Mouse (Mus musculus) gastrocnemius, adult 2 months (tissue): ENCODE results near the gene Cdc45. TPM values are rescaled to one million over a fixed set of nuclear protein-coding genes. Genes with fewer than 3 reads are reported as not detected.

Experiments
- DNase-seq: peaks from one replicate; pipeline ENCODE4 v3.0.0; 2022
- H3K27ac ChIP-seq: fragments of 200-600 bp; 2 replicates; pipeline ENCODE4 v1.8.1; 2022; ENCODE audit warnings: mild to moderate bottlenecking
- H3K4me3 ChIP-seq: fragments of 200-600 bp; 2 replicates; pipeline ENCODE4 v1.8.1; 2022; ENCODE audit warnings: mild to moderate bottlenecking, moderate library complexity
- CTCF ChIP-seq: fragments of 200-600 bp; IDR thresholded peaks from 2 replicates; pipeline ENCODE4 v1.8.1; 2022; ENCODE audit warnings: antibody characterized with exemption, mild to moderate bottlenecking, moderate library complexity
- intact Hi-C: fragments of 180-260 bp; cut with DNase I; formaldehyde crosslinking; loops from one replicate; pipeline ENCODE4 v1.15.1; 2025
- total RNA-seq, 2 experiments: library from RNA; stranded (reverse); gene quantifications; 2 replicates each; pipeline ENCODE4 v1.2.3; 2021

The Cdc45 gene
- total RNA-seq, 2 experiments from 2014 or later = 2.6 TPM

GRCm38 (mm10) chr16:18746268-18747122 is 65.3 kb downstream of the Cdc45 start:
- H3K4me3 ChIP-seq = no peak overlapping the region
- intact Hi-C loops = no loop called here

GRCm38 (mm10) chr16:18738303-18738702 is 73.5 kb downstream of the Cdc45 start:
- no peak for DNase-seq
- Histone ChIP-seq H3K4me3 (no peak overlapping the region), H3K27ac (peak overlapping the region; percentile 28; the same call in 1 of the 2 replicates)
- intact Hi-C loops = no loop called here
- no peak for TF ChIP-seq CTCF

More at GRCm38 (mm10) chr16:18746268-18747122, 65.3 kb downstream of the Cdc45 start:
- H3K27ac ChIP-seq = peak overlapping the region; percentile 64
- no peak for TF ChIP-seq CTCF
- peak; percentile 54 for DNase-seq

GRCm38 (mm10) chr16:18733100-18733956 is 78.5 kb downstream of the Cdc45 start:
- TF ChIP-seq CTCF = no peak
- peak; percentile 29 for DNase-seq
- peak overlapping the region; percentile 56 for H3K4me3 ChIP-seq
- H3K27ac ChIP-seq = peak overlapping the region; percentile 62
- intact Hi-C loops = no loop called here

GRCm38 (mm10) chr16:18730640-18731039 is 81.1 kb downstream of the Cdc45 start:
- no peak overlapping the region for H3K27ac ChIP-seq
- no peak for TF ChIP-seq CTCF
- H3K4me3 ChIP-seq = no peak overlapping the region
- intact Hi-C loops = no loop called here
- no peak for DNase-seq

Other genes with a start within 250 kb of the Cdc45 start
- 1 to 10 TPM; 1.2 to 4.7 TPM for gene Tbx1, start 221.3 kb downstream of the Cdc45 start, total RNA-seq
- not detected for gene Gp1bb, start 189.6 kb downstream of the Cdc45 start, total RNA-seq
- 1 to 10 TPM in 1 of 2 experiments, under 1 TPM in 1; 0.61 to 1.1 TPM for gene Gm49601, start 185.6 kb downstream of the Cdc45 start, total RNA-seq
- gene Sept5, start 182.0 kb downstream of the Cdc45 start, total RNA-seq = 1 to 10 TPM; 3.1 to 6.1 TPM
- gene Cldn5, start 35.1 kb downstream of the Cdc45 start, total RNA-seq = 1 to 10 TPM; 5.0 to 9.5 TPM
- 10 to 100 TPM; 43.8 to 50.1 TPM for gene Ufd1, start 208 bp downstream of the Cdc45 start, total RNA-seq
- 10 to 100 TPM; 15.5 to 21.9 TPM for gene 2510002D24Rik, start 24.6 kb upstream of the Cdc45 start, total RNA-seq
- 1 to 10 TPM in 1 of 2 experiments, under 1 TPM in 1; 0.38 to 1.1 TPM for gene Gm28539, start 24.6 kb upstream of the Cdc45 start, total RNA-seq
- 10 to 100 TPM; 35.3 to 46.6 TPM for gene Mrpl40, start 64.9 kb upstream of the Cdc45 start, total RNA-seq
- gene Hira, start 65.0 kb upstream of the Cdc45 start, total RNA-seq = 10 to 100 TPM; 22.5 to 23.5 TPM